Mouse (Mus musculus): Measurements from ENCODE around the gene Jazf1. TPM values are rescaled to one million over a fixed set of nuclear protein-coding genes. Genes with fewer than 3 reads are reported as not detected.
A peak's percentile ranks its signal among the peaks of the same experiment; 100 is the strongest.

The Jazf1 gene
- polyA plus RNA-seq, 1 experiment from 2014 or later: 24.9 TPM

DNA sequence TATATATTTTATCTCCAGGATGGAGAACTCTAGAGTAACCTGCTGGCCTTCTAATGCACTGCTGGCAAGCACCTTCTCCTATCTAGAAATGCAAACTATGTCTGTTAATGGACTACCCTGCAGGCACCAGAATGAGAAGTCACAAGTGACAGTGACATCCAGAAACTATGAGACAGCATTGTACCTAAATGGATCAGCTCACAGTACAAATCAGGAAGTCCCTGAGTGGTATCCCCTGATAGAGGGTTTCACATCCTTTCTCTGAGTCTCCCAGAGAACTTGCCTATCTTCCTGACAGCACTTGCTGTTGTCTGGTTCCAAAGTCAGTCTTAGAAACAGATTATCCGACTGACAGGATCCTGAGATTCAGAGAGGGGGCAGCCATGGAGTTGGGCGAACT, 22.9 kb downstream of the Jazf1 start:
- Histone ChIP-seq H3K4me2 (replicated peaks) (no peak overlapping the region), H3K4me3 (replicated peaks) (no peak overlapping the region), H3K9me3 (no peaks in the 10 kb centered on the region), H3K9ac (replicated peaks) (no peak overlapping the region), H3K27me3 (no peaks in the 10 kb centered on the region), H3K36me3 (0 out of 2 replicates have a peak, but pooled peaks cover 2% of the 10 kb centered on the region), H3K27ac (no peak overlapping the region), H3K4me1 (replicated peaks) (no peaks in the 10 kb centered on the region)
- WGBS: 93% methylated on average over 2 of the region's 2 CpGs
- ATAC-seq: no peak

DNA sequence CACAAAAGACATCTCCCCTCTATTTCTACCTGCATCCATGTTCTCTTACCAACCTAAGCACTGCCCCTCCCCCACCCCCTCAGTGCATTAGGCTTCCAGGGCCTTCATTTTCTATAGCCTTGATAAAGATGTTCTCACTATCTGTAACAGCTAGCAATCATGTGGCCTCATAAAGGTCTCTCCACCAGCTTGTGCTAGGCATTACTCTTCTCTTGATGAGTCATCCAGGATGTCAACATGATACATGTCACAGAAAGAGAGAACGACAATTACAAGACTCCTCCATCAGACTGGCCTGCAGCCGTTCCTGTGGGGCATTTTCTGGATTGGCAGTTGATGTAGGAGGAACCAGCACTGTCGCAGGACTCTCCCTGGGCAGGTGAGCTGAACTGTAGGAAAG, 30.3 kb downstream of the Jazf1 start:
- no peak for ATAC-seq
- H3K4me1 ChIP-seq (replicated peaks): no peaks in the 10 kb centered on the region
- WGBS: 85% methylated on average over 3 of the region's 3 CpGs

DNA sequence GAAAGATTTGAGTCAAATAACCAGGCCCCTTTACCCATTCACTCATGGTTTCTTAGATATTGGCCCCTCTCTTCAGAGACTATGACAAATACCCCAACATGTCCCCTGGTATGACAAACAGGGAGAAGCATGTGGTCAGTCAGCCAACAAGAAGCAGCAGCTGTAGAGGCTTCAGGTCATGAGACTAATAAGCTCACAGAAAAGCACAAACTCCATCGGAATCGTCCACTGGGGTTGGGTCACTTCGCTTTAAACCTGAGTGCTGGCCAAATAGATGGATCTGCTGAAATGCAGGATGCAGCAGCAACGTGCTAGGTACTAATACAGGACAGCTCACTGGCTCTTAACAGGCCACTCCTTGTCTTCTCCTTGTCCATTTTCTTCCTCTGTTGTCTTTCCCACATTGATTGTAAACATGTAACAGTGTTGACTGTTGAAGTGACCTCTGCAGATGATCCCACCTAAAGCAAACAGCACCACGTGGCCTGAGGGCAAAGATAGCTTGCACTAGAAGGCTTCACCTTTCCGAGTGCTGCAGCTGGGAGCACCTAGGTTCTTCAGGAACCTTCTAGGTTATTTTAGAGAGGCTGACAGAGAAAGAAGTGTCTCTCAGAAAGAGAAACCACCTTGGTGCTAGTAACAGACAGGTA, 33.9 kb downstream of the Jazf1 start:
- H3K27ac ChIP-seq: no peak overlapping the region
- no peaks in the 10 kb centered on the region for H3K27me3 ChIP-seq
- no peak overlapping the region for H3K9ac ChIP-seq (replicated peaks)
- no peak overlapping the region for H3K4me2 ChIP-seq (replicated peaks)
- 89% methylated on average over 6 of the region's 6 CpGs for WGBS
- ATAC-seq: no peak
- H3K4me3 ChIP-seq (replicated peaks): no peak overlapping the region
- peaks cover 5% of the 10 kb centered on the region; the same call in 1 of the 2 replicates for H3K4me1 ChIP-seq (replicated peaks)
- no peaks in the 10 kb centered on the region for H3K9me3 ChIP-seq
- no peaks in the 10 kb centered on the region for H3K36me3 ChIP-seq

More for the DNA sequence above, 30.3 kb downstream of the Jazf1 start:
- no peak overlapping the region for H3K27ac ChIP-seq
- H3K4me2 ChIP-seq (replicated peaks): no peak overlapping the region
- H3K9me3 ChIP-seq: no peaks in the 10 kb centered on the region
- no peak overlapping the region for H3K9ac ChIP-seq (replicated peaks)
- no peaks in the 10 kb centered on the region for H3K36me3 ChIP-seq
- H3K4me3 ChIP-seq (replicated peaks): no peak overlapping the region
- H3K27me3 ChIP-seq: no peaks in the 10 kb centered on the region

DNA sequence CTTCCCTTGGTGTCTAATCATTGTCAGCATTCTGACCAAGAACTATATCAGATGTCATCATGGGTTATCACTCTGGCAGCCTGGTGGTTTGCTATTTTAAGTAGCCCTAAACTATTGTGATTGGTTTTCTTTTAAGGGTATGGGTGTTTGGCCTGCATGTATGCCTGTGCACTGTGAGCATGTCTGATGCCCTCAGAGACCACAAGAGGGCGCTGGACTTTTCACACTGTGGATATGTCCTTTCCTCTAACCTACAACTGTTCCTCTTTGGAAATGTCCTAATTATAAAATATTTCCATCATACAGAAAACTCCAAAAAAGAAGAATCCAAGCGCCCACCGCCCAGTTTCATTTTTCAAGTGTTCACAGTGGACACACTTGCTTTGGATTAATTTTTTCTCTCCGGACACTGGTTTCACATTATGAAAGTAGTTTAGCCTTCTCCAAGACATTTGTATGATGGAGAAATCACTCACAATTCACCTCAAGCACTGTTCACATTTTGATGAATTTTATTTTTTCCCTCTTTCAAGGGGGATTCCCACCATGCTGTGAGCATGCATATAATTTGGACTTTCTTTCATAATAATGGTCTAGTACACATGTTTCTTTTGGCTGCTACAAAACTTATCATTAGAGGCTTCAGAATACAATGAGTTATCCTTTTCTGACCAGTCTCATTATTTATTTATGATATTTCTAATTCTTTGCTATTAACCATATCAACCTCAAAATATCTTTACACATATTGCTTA, 35.5 kb downstream of the Jazf1 start:
- peaks cover 5% of the 10 kb centered on the region; the same call in 1 of the 2 replicates for H3K4me1 ChIP-seq (replicated peaks)
- no peaks in the 10 kb centered on the region for H3K9me3 ChIP-seq
- no peak for ATAC-seq
- H3K4me3 ChIP-seq (replicated peaks): no peak overlapping the region
- H3K9ac ChIP-seq (replicated peaks): no peak overlapping the region
- H3K27me3 ChIP-seq: no peaks in the 10 kb centered on the region
- 72% methylated on average over 4 of the region's 4 CpGs for WGBS
- no peak overlapping the region for H3K27ac ChIP-seq
- H3K4me2 ChIP-seq (replicated peaks): no peak overlapping the region
- no peaks in the 10 kb centered on the region for H3K36me3 ChIP-seq

DNA sequence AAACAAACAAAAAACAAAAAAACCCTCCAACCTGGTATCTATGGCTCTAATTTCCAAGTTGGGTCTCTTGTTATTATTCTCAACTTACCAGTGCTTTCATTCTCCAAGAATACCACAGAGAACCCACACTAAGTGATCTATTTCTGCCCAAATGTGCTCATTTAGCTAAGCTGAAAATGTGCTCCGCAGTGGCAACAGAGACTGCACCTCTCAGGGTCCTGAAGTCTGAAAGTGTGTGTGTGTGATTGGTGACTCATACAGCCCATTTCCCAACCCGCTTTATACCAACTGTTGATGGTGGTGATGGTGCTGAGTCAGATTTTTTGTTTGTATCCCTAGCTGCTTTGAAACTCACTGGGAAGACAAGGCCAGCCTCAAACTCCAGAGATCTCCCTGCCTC, 46.4 kb downstream of the Jazf1 start:
- Histone ChIP-seq H3K9me3 (no peaks in the 10 kb centered on the region), H3K9ac (replicated peaks) (no peak overlapping the region), H3K27ac (no peak overlapping the region), H3K4me2 (replicated peaks) (no peak overlapping the region), H3K4me1 (replicated peaks) (no peaks in the 10 kb centered on the region), H3K27me3 (no peaks in the 10 kb centered on the region), H3K36me3 (no peaks in the 10 kb centered on the region), H3K4me3 (replicated peaks) (no peak overlapping the region)
- 94% methylated on average over 2 of the region's 2 CpGs for WGBS
- no peak for ATAC-seq

DNA sequence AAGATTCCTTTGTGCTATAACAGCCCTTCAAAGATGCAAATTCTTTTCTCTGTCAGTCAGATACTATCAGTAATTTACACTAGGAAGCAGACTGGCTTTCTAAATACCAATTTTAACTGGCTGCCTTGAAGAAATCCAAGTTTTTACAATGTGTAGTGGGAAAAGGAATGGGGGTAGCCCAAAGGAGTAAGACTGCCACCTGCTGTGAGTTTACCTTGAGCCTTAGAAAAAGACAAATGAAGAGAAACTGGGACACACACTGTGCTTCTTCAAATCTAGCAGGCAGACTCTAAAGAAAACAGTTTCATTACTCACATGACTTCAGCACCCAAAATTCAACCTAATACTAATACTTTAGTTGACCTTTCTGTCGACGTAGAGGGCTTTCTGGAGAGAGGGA, 47.4 kb downstream of the Jazf1 start:
- WGBS: 63% methylated on average over 2 of the region's 2 CpGs
- Histone ChIP-seq H3K4me3 (replicated peaks) (no peak overlapping the region), H3K27ac (no peak overlapping the region)

DNA sequence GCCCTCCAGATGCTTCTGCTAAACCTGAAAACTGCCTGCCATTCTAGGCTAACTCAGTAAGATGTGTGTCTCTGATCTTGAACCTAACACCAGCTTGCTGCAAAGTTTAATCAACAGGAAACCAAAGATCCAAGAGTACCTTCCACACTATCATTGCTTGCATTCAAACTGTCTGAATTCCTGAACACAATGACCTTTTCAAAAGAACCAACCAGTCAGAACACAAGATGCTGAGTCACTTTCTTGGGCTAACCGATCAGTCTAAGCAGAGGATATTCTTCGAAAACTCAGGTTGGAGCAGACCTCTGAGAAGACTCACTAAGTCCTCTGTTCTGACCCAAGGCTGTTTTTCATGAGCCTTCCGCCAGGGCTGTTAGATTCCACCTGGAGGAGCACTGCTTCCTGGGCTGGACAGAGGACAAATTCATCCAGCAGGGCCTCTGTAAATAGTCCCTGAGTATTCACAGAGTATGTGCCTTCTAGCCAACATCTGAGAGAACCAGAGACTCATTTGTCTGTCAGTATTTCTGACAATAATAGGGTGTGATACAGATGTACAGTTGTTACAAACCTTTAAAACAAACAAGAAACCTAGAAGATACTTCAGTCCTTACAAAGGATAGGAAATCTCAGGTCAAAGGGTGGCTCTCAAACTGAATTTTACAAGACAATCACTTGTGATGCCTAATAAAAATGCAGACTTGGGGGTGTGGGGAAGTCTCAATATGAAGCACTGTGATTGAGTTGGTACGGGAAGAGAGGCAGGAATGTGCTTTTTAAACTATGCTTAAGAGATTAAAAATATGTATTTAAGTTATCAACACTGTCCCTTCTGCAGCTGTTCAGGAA, 50.9 kb downstream of the Jazf1 start:
- 41% methylated on average over 4 of the region's 4 CpGs for WGBS

More for the DNA sequence above, 47.4 kb downstream of the Jazf1 start:
- ATAC-seq: no peak
- H3K36me3 ChIP-seq: no peaks in the 10 kb centered on the region
- no peaks in the 10 kb centered on the region for H3K9me3 ChIP-seq
- H3K4me2 ChIP-seq (replicated peaks): no peak overlapping the region
- H3K9ac ChIP-seq (replicated peaks): no peak overlapping the region
- no peaks in the 10 kb centered on the region for H3K27me3 ChIP-seq
- no peaks in the 10 kb centered on the region for H3K4me1 ChIP-seq (replicated peaks)

DNA sequence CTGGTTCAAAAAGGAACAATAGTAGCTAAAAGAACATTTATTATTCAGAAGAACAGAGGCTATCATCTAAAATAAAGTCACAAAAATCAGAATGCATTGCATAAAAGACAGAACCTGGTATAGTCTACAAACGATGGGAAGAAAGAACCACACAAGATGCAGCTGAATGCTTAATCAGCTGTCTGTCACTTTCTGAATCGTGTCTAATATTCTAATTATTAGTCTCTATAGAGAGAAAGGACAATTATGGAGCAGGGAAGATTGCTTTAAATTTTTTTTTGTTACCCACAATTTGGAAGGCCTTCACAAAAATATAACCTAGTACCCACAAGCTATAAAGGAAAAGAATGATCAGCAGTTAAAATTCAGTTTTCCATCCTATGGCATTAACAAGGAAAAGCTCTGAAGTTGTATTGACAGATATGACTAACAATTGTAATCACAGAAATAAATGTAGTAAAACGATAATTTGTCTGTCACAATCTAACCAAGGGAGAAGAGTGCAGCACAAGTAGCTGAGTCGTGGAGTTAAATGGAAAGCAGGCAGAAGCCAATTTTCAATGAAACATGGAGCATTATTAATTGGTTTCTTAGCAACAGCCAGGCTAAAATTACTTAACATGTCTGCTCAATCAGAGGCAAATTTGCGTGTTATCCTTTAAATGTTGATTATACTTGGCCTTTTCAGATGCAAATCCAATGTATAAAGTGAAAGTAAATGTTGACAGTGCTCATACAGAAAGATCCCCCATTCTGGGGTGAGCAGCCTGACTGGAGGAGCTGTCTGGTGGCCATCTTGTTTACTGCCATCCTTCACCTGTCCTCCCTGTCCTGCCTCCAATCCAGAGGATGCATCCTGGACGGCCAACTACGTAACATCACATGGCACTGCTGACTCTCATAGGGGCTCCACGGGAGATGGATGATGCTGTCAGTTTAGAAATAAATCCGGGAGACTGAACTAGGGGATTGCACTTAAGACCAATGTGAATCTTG, 53.7 kb downstream of the Jazf1 start:
- H3K27me3 ChIP-seq: no peaks in the 10 kb centered on the region
- 0 out of 2 replicates have a peak, but pooled peaks have one; percentile 53 for ATAC-seq
- no peaks in the 10 kb centered on the region for H3K9me3 ChIP-seq
- no peak overlapping the region for H3K4me2 ChIP-seq (replicated peaks)
- no peak overlapping the region for H3K4me3 ChIP-seq (replicated peaks)
- WGBS: 65% methylated on average over 9 of the region's 9 CpGs
- H3K27ac ChIP-seq: peak overlapping the region; percentile 44; the same call in 1 of the 2 replicates
- H3K9ac ChIP-seq (replicated peaks): no peak overlapping the region
- H3K36me3 ChIP-seq: no peaks in the 10 kb centered on the region
- H3K4me1 ChIP-seq (replicated peaks): peaks cover 12% of the 10 kb centered on the region; the same call in 1 of the 2 replicates

More for the DNA sequence above, 50.9 kb downstream of the Jazf1 start:
- H3K27me3 ChIP-seq: no peaks in the 10 kb centered on the region
- H3K36me3 ChIP-seq: no peaks in the 10 kb centered on the region
- no peak overlapping the region for H3K27ac ChIP-seq
- H3K9me3 ChIP-seq: no peaks in the 10 kb centered on the region
- H3K4me1 ChIP-seq (replicated peaks): peaks cover 12% of the 10 kb centered on the region; the same call in 1 of the 2 replicates
- no peak overlapping the region for H3K4me2 ChIP-seq (replicated peaks)
- no peak for ATAC-seq
- H3K4me3 ChIP-seq (replicated peaks): no peak overlapping the region
- H3K9ac ChIP-seq (replicated peaks): no peak overlapping the region

DNA sequence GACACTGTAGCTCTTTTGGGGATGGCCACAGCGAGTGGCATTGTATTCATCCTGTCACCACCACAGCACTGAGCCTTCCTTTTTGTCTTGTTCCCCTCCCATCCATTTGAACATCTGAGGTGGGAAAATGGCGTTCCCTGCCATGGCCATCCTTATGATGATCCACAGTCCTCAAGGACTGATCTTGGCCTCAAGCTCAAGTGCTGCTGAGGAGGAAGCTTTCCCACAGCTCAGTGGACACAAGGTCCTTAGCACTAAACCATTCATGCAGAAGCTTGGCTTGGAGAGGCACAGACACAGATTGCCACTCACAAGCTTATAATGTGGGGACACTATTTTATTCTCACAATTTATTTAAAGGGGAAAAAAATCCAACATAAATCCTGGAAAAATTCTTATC, 58.1 kb downstream of the Jazf1 start:
- Histone ChIP-seq H3K9me3 (no peaks in the 10 kb centered on the region), H3K27ac (no peak overlapping the region), H3K9ac (replicated peaks) (no peak overlapping the region), H3K4me2 (replicated peaks) (no peak overlapping the region), H3K4me1 (replicated peaks) (peaks cover 11% of the 10 kb centered on the region; the same call in 1 of the 2 replicates), H3K36me3 (no peaks in the 10 kb centered on the region), H3K27me3 (no peaks in the 10 kb centered on the region), H3K4me3 (replicated peaks) (no peak overlapping the region)
- no peak for ATAC-seq
- WGBS: 88% methylated on average over 2 of the region's 2 CpGs

DNA sequence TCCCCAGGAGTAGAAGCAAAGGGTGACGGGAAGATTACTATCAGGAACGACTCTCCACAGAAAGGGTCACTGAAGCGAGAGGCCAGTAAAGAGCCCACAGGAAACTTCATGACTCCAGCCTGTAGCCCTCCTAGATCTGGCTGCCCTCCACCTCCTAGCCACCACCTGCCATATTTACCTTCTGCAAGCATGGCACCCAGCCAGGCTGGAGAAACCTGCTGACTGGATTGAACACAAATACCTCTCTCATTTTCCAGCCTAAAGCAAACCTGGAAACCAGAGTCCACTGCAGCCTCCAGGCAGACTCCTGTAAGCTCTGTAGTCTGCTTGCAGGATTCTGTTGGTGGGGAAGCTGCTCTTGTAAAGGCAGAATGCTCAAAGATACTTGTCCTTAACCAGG, 62.4 kb downstream of the Jazf1 start:
- WGBS: 67% methylated on average over 3 of the region's 3 CpGs
- H3K27ac ChIP-seq: no peak overlapping the region
- H3K36me3 ChIP-seq: no peaks in the 10 kb centered on the region
- H3K9me3 ChIP-seq: no peaks in the 10 kb centered on the region
- no peak overlapping the region for H3K4me2 ChIP-seq (replicated peaks)
- ATAC-seq: no peak
- no peaks in the 10 kb centered on the region for H3K4me1 ChIP-seq (replicated peaks)
- no peak overlapping the region for H3K4me3 ChIP-seq (replicated peaks)
- H3K9ac ChIP-seq (replicated peaks): no peak overlapping the region
- no peaks in the 10 kb centered on the region for H3K27me3 ChIP-seq

DNA sequence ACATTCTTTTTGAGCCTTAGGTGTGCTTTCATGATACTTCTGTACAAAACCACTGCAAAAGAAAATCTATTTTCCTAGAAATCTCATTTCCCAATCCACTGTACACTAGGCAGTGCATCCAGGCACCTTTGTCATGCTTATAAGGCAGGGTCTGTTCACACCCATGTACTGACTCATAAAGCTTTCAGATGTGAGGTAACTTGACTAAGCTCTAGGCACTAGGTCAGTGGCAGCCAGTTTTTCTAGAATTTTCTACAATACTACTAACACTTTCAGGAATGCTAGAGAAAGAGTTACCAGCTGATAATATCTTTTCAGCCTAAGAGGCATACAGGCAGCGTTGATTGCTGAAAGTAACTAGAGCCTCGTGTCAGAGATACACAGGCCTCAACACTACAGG, 62.9 kb downstream of the Jazf1 start:
- H3K27ac ChIP-seq: no peak overlapping the region
- 90% methylated on average over 2 of the region's 2 CpGs for WGBS
- H3K4me1 ChIP-seq (replicated peaks): no peaks in the 10 kb centered on the region
- no peak overlapping the region for H3K9ac ChIP-seq (replicated peaks)
- ATAC-seq: no peak
- no peak overlapping the region for H3K4me2 ChIP-seq (replicated peaks)
- no peaks in the 10 kb centered on the region for H3K9me3 ChIP-seq
- H3K27me3 ChIP-seq: no peaks in the 10 kb centered on the region
- no peaks in the 10 kb centered on the region for H3K36me3 ChIP-seq
- no peak overlapping the region for H3K4me3 ChIP-seq (replicated peaks)
